8 mouse cellular contexts compared by ENCODE assay signal in the genomic region with DNA sequence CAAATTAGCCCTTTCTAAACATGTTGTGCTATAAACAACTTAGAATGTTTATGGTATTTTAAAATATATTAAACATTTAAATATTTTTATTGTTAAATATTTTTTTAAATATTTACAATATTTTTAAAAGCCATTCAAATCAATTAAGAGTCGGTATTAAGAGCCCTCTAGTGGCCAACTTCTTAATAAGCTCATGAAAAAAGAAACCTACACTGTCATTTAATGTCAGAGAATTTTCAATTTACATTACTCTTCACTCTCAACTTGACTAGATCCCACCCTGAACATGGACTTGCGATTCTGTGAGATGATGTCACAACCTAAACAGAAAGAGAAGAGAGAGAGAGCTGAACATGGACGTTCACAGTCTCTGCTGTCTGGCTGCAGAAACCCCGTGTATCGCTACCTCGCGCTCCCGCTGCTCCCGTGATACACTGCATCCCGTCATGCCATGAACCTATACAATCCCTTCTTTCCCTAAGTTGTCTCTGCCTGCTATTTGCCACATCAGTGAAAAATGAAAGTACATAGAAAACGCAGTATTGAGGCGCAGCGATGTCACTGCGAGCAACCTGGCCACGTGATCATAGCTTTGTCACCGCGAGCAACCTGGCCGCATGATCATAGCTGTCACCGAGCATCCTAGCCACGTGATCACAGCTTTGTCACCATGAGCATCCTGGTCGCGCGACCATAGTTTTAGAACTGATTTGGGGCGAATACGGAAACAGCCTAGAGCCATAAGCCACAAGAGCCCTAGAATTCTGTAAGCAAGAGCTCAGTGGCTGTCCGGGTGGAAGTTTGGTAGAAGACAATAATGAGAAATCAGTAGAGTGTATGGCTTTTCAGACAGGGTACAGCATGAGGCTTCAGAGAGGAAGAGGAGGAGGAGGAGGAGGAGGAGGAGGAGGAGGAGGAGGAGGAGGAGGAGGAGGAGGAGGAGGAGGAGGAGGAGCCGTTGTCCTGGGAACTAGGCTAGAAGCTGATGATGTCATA. TPM values are rescaled to one million over a fixed set of nuclear protein-coding genes. Genes with fewer than 3 reads are reported as not detected.
DNase-seq lines count a peak whose midpoint lies in the region; ATAC-seq and TF ChIP-seq lines count a peak whose summit lies in the region.

No protein-coding gene starts in this region.

- H3K9ac ChIP-seq in hindbrain, postnatal 0 days (replicated peaks; ENCODE audit: low read length) = no peak overlapping the region; the same call in 1 of the 2 replicates
- H3K9ac ChIP-seq in midbrain, embryonic 15.5 days = no peak overlapping the region

- H3K4me3 ChIP-seq in forebrain, embryonic 10.5 days = peak overlapping the region; percentile 42
- peak overlapping the region; percentile 23 for H3K4me3 ChIP-seq in hindbrain, postnatal 0 days (ENCODE audit: low read length)
- H3K4me3 ChIP-seq in midbrain, embryonic 15.5 days = peak overlapping the region; percentile 29
- peak overlapping the region; percentile 44 for H3K4me3 ChIP-seq in thymus, adult 2 months (ENCODE audit: control insufficient read depth, insufficient read depth, low read length)

- DNase-seq in embryo, embryonic 10 days (ENCODE audit: low spot score) = peak; percentile 35
- DNase-seq in embryo, embryonic 9.5 days (ENCODE audit: extremely low spot score) = no peak
- DNase-seq in brain, embryonic 14.5 days (ENCODE audit: low read depth) = peak; percentile 79
- no peak for DNase-seq in forebrain, embryonic 10.5 days (ENCODE audit: extremely low spot score, low spot score)
- DNase-seq in hindbrain, postnatal 0 days (ENCODE audit: low spot score) = peak; percentile 76
- DNase-seq in left cerebral cortex, postnatal 36 days (ENCODE audit: low spot score in 2 of 2) = peak; percentile 58 to 61
- peak; percentile 28 for DNase-seq in thymus, adult 2 months

- H3K4me2 ChIP-seq in hindbrain, postnatal 0 days (ENCODE audit: low read depth, low read length) = peak overlapping the region; percentile 44
- H3K4me2 ChIP-seq in midbrain, embryonic 15.5 days = peak overlapping the region; percentile 42

- peak; percentile 87 for ATAC-seq in hindbrain, postnatal 0 days
- ATAC-seq in midbrain, embryonic 15.5 days (replicated peaks) = peak; percentile 88

- H3K27me3 ChIP-seq in forebrain, embryonic 10.5 days (ENCODE audit: poor library complexity, severe bottlenecking) = no peaks in the 10 kb centered on the region
- no peaks in the 10 kb centered on the region for H3K27me3 ChIP-seq in hindbrain, postnatal 0 days (ENCODE audit: insufficient read depth, low read length)
- no peaks in the 10 kb centered on the region for H3K27me3 ChIP-seq in midbrain, embryonic 15.5 days (replicated peaks)
- no peaks in the 10 kb centered on the region for H3K27me3 ChIP-seq in thymus, adult 2 months (ENCODE audit: control insufficient read depth, insufficient read depth, low read length)

- intact Hi-C loops in left cerebral cortex, postnatal 36 days (cut with DNase I) = loop anchor here (5.0 to 10.0 kb wide), 2 partner anchors 100 to 163 kb away; no protein-coding TSS in a partner anchor

- no peaks in the 10 kb centered on the region for H3K36me3 ChIP-seq in forebrain, embryonic 10.5 days (replicated peaks)
- no peaks in the 10 kb centered on the region for H3K36me3 ChIP-seq in hindbrain, postnatal 0 days (ENCODE audit: insufficient read depth, low read length)
- no peaks in the 10 kb centered on the region for H3K36me3 ChIP-seq in midbrain, embryonic 15.5 days (replicated peaks)
- H3K36me3 ChIP-seq in thymus, adult 2 months (ENCODE audit: control insufficient read depth, insufficient read depth, low read length) = no peaks in the 10 kb centered on the region

- 64% methylated on average over 27 of the region's 27 CpGs for WGBS in forebrain, embryonic 10.5 days
- 56% methylated on average over 27 of the region's 27 CpGs for WGBS in hindbrain, postnatal 0 days
- WGBS in midbrain, embryonic 15.5 days = 58% methylated on average over 27 of the region's 27 CpGs
- 47% methylated on average over 27 of the region's 27 CpGs for WGBS in thymus, adult 2 months

- H3K9me3 ChIP-seq in forebrain, embryonic 10.5 days = no peaks in the 10 kb centered on the region
- H3K9me3 ChIP-seq in hindbrain, postnatal 0 days (ENCODE audit: low read length) = no peaks in the 10 kb centered on the region
- H3K9me3 ChIP-seq in midbrain, embryonic 15.5 days = no peaks in the 10 kb centered on the region

- TF ChIP-seq CTCF in brain, embryonic 14.5 days (IDR thresholded peaks at IDR 0.05; ENCODE audit: borderline replicate concordance, extremely low read depth, insufficient read depth, insufficient read length) = no peak
- peak; percentile 50 for TF ChIP-seq CTCF in hindbrain, postnatal 0 days (IDR thresholded peaks at IDR 0.05; ENCODE audit: low read depth)
- no peak for TF ChIP-seq CTCF in thymus, adult 2 months (IDR thresholded peaks at IDR 0.05; ENCODE audit: borderline replicate concordance, control insufficient read depth, extremely low read depth, insufficient read depth, low read length, poor library complexity)

- H3K27ac ChIP-seq in forebrain, embryonic 10.5 days = 0 out of 2 replicates have a peak overlapping the region, but pooled peaks have one; percentile 21
- H3K27ac ChIP-seq in hindbrain, postnatal 0 days = peak overlapping the region; percentile 48; the same call in 1 of the 2 replicates
- peak overlapping the region; percentile 83 for H3K27ac ChIP-seq in midbrain, embryonic 15.5 days
- peak overlapping the region; percentile 4; the same call in 1 of the 2 replicates for H3K27ac ChIP-seq in thymus, adult 2 months (ENCODE audit: control insufficient read depth, insufficient read depth, low read length)

- 0 out of 2 replicates have a peak, but pooled peaks cover 8% of the 10 kb centered on the region for H3K4me1 ChIP-seq in forebrain, embryonic 10.5 days
- no peaks in the 10 kb centered on the region for H3K4me1 ChIP-seq in hindbrain, postnatal 0 days (ENCODE audit: insufficient read depth, low read length)
- no peaks in the 10 kb centered on the region for H3K4me1 ChIP-seq in midbrain, embryonic 15.5 days
- H3K4me1 ChIP-seq in thymus, adult 2 months (replicated peaks; ENCODE audit: control insufficient read depth, insufficient read depth, low read length) = peaks cover 2% of the 10 kb centered on the region; the same call in 1 of the 2 replicates

- TF ChIP-seq POLR2A in brain, embryonic 14.5 days (IDR thresholded peaks at IDR 0.05; ENCODE audit: borderline replicate concordance, extremely low read depth, insufficient read depth, insufficient read length, poor library complexity, severe bottlenecking) = no peak
- TF ChIP-seq POLR2A in thymus, adult 2 months (IDR thresholded peaks at IDR 0.05; ENCODE audit: control insufficient read depth, extremely low read depth, insufficient read depth, low read length, poor library complexity) = no peak

RNA-seq across cellular contexts. Expression of a gene that starts 23.4 kb away (rescaled TPM):
- polyA plus RNA-seq in brain, embryonic 14.5 days (2012; rRNA removed) = 1.5 and 1.8 TPM in 2 replicates
- polyA plus RNA-seq in forebrain, embryonic 10.5 days (2016; fragmentation: Nextera tagmentation; extraction: Ambion mirVana) = 0.47 and 0.61 TPM in 2 replicates
- 1.5 and 1.7 TPM in 2 replicates for total RNA-seq in hindbrain, postnatal 0 days (2014; rRNA removed)
- 0.80 and 1.2 TPM in 2 replicates for polyA plus RNA-seq in hindbrain, postnatal 0 days (2015; fragmentation: Nextera tagmentation; extraction: Ambion mirVana)
- total RNA-seq in left cerebral cortex, postnatal 36 days (2021) = 1 to 10 TPM in 1 of 2 experiments, under 1 TPM in 1; 0.89 to 1.8 TPM
- 0.90 and 1.1 TPM in 2 replicates for polyA plus RNA-seq in midbrain, embryonic 15.5 days (2015; fragmentation: Nextera tagmentation; extraction: Ambion mirVana)
- 1.2 and 1.6 TPM in 2 replicates for polyA plus RNA-seq in thymus, adult 2 months (2012; rRNA removed)

RNA-seq across cellular contexts. Expression of a gene that starts 23.5 kb away (rescaled TPM):
- 15.4 and 16.0 TPM in 2 replicates for polyA plus RNA-seq in brain, embryonic 14.5 days (2012; rRNA removed)
- polyA plus RNA-seq in forebrain, embryonic 10.5 days (2016; fragmentation: Nextera tagmentation; extraction: Ambion mirVana) = 34.1 and 35.4 TPM in 2 replicates
- total RNA-seq in hindbrain, postnatal 0 days (2014; rRNA removed) = 10.9 and 11.8 TPM in 2 replicates
- polyA plus RNA-seq in hindbrain, postnatal 0 days (2015; fragmentation: Nextera tagmentation; extraction: Ambion mirVana) = 33.5 and 36.3 TPM in 2 replicates
- total RNA-seq in left cerebral cortex, postnatal 36 days (2021) = 10 to 100 TPM; 20.9 to 21.8 TPM
- 24.2 and 26.4 TPM in 2 replicates for polyA plus RNA-seq in midbrain, embryonic 15.5 days (2015; fragmentation: Nextera tagmentation; extraction: Ambion mirVana)
- 5.1 and 5.3 TPM in 2 replicates for polyA plus RNA-seq in thymus, adult 2 months (2012; rRNA removed)

Comparison
In these comparisons a context has a peak if more than half of its experiments do, and no peak if none do; other contexts are left out.
1. DNase-seq: peak in embryo, embryonic 10 days (single experiment), brain, embryonic 14.5 days (single experiment), hindbrain, postnatal 0 days (single experiment), left cerebral cortex, postnatal 36 days (2 of 2) and thymus, adult 2 months (single experiment); none in embryo, embryonic 9.5 days (single experiment) and forebrain, embryonic 10.5 days (single experiment).
2. H3K27ac ChIP-seq: peak in every context shown above with its lines; median percentile 83 in midbrain, embryonic 15.5 days; 48 in hindbrain, postnatal 0 days; 21 in forebrain, embryonic 10.5 days; 4 in thymus, adult 2 months.
3. Peak in every context shown above with its lines, with median percentiles within 50 percentile points of each other: H3K4me3 ChIP-seq.